Mouse (Mus musculus) myocyte (in vitro differentiated cells): ENCODE measurements around the gene Nelfe. TPM values are rescaled to one million over a fixed set of nuclear protein-coding genes. Genes with fewer than 3 reads are reported as not detected.

Experiments
- H3K27me3 ChIP-seq: one replicate; pipeline ENCODE4 v1.6.1; 2011; ENCODE audit not compliant: control insufficient read depth, insufficient read depth, insufficient read length
- H3K36me3 ChIP-seq: one replicate; pipeline ENCODE4 v1.6.1; 2011; ENCODE audit not compliant: control insufficient read depth, insufficient read depth
- H3K4me2 ChIP-seq: one replicate; pipeline ENCODE4 v1.6.1; 2011; ENCODE audit warnings: low read depth, control low read depth
- H3K4me3 ChIP-seq: one replicate; pipeline ENCODE4 v1.5.1; 2011; ENCODE audit warnings: mild to moderate bottlenecking, control low read depth, moderate library complexity
- H3K79me2 ChIP-seq: one replicate; pipeline ENCODE4 v1.6.1; 2011; ENCODE audit not compliant: control insufficient read depth, insufficient read depth
- H3ac ChIP-seq: one replicate; pipeline ENCODE4 v1.6.1; 2011; ENCODE audit not compliant: control insufficient read depth, insufficient read length
- CEBPB ChIP-seq: IDR thresholded peaks from 2 replicates; pipeline ENCODE4 v1.6.1; 2011; ENCODE audit warnings: mild to moderate bottlenecking, moderate library complexity; ENCODE audit not compliant: poor library complexity, insufficient read depth, severe bottlenecking
- E2F4 ChIP-seq: IDR thresholded peaks from one replicate; pipeline ENCODE4 v1.6.1; 2011; ENCODE audit warnings: mild to moderate bottlenecking, control low read depth, moderate library complexity; ENCODE audit not compliant: insufficient read depth
- MAX ChIP-seq: IDR thresholded peaks from one replicate; pipeline ENCODE4 v1.6.1; 2011; ENCODE audit warnings: low read depth, mild to moderate bottlenecking, control low read depth
- MYOD1 ChIP-seq, 3 experiments: IDR thresholded peaks; one replicate each; pipeline ENCODE4 v1.6.1; 2011; ENCODE audit warnings: control low read depth in 2 of 3, low read depth in 2 of 3, mild to moderate bottlenecking in 2 of 3, moderate library complexity in 1 of 3; ENCODE audit not compliant: insufficient read length in 2 of 3, control insufficient read depth in 1 of 3
- MYOG ChIP-seq, 3 experiments: IDR thresholded peaks; one replicate each; pipeline ENCODE4 v1.6.1; 2011; ENCODE audit warnings: control low read depth in 2 of 3, low read depth in 2 of 3, mild to moderate bottlenecking in 2 of 3; ENCODE audit not compliant: insufficient read length in 2 of 3, control insufficient read depth in 1 of 3, insufficient read depth in 1 of 3
- POLR2A ChIP-seq: IDR thresholded peaks from one replicate; pipeline ENCODE4 v1.6.1; 2011; ENCODE audit warnings: low read depth, mild to moderate bottlenecking, control low read depth, moderate library complexity; ENCODE audit not compliant: insufficient read length
- POLR2AphosphoS2 ChIP-seq: IDR thresholded peaks from one replicate; pipeline ENCODE4 v1.6.1; 2011; ENCODE audit warnings: low read depth, control low read depth; ENCODE audit not compliant: insufficient read length
- REST ChIP-seq: IDR thresholded peaks from one replicate; pipeline ENCODE4 v1.6.1; 2011; ENCODE audit warnings: mild to moderate bottlenecking, control low read depth, moderate library complexity; ENCODE audit not compliant: insufficient read depth, insufficient read length
- SRF ChIP-seq: IDR thresholded peaks from one replicate; pipeline ENCODE4 v1.6.1; 2011; ENCODE audit warnings: low read depth; ENCODE audit not compliant: control insufficient read depth, insufficient read length
- TCF12 ChIP-seq: IDR thresholded peaks from one replicate; pipeline ENCODE4 v1.6.1; 2011; ENCODE audit warnings: mild to moderate bottlenecking, control low read depth; ENCODE audit not compliant: poor library complexity, insufficient read depth, severe bottlenecking
- TCF3 ChIP-seq: IDR thresholded peaks from one replicate; pipeline ENCODE4 v1.6.1; 2011; ENCODE audit warnings: low read depth, control low read depth; ENCODE audit not compliant: insufficient read length
- USF1 ChIP-seq: IDR thresholded peaks from one replicate; pipeline ENCODE4 v1.6.1; 2011; ENCODE audit warnings: low read depth, mild to moderate bottlenecking, control low read depth, moderate library complexity
- polyA plus RNA-seq: library from polyadenylated mRNA; unstranded; fragments of >200 nt; fragmentation: generic; extraction: Trizol; gene quantifications from one replicate; pipeline ENCODE4 v1.2.1, GENCODE M21; 2012; ENCODE audit warnings: missing spikeins

The Nelfe gene
- polyA plus RNA-seq, 1 experiment, result 60.0 TPM

- no peak overlapping the region for H3ac ChIP-seq
- no peaks in the 10 kb centered on the region for H3K36me3 ChIP-seq
- no peaks in the 10 kb centered on the region for H3K27me3 ChIP-seq
- H3K79me2 ChIP-seq, result no peaks in the 10 kb centered on the region
- no peak overlapping the region for H3K4me3 ChIP-seq
- no peak overlapping the region for H3K4me2 ChIP-seq
- TF ChIP-seq E2F4, result no peak
- TF ChIP-seq MYOG (IDR thresholded peaks at IDR 0.05; ENCODE audit: control insufficient read depth in 1 of 3, insufficient read depth in 1 of 3, insufficient read length in 2 of 3, low read depth in 2 of 3), result no peak
- TF ChIP-seq POLR2A, result no peak
- TF ChIP-seq TCF3, result no peak
- no peak for TF ChIP-seq SRF
- TF ChIP-seq REST, result no peak
- TF ChIP-seq USF1, result no peak
- no peak for TF ChIP-seq POLR2AphosphoS2
- no peak for TF ChIP-seq TCF12
- no peak for TF ChIP-seq CEBPB
- no peak for TF ChIP-seq MAX
Observed at GRCm38 (mm10) chr17:34881166-34881565, 31.0 kb downstream of the Nelfe start.

- no peaks in the 10 kb centered on the region for H3K79me2 ChIP-seq
- TF ChIP-seq TCF3, result no peak
- no peak for TF ChIP-seq E2F4
- TF ChIP-seq POLR2A, result no peak
- TF ChIP-seq REST, result no peak
- TF ChIP-seq USF1, result no peak
- no peak for TF ChIP-seq TCF12
- TF ChIP-seq POLR2AphosphoS2, result no peak
- no peak for TF ChIP-seq MYOG (IDR thresholded peaks at IDR 0.05; ENCODE audit: control insufficient read depth in 1 of 3, insufficient read depth in 1 of 3, insufficient read length in 2 of 3, low read depth in 2 of 3)
- no peaks in the 10 kb centered on the region for H3K36me3 ChIP-seq
- no peak within 1 kb of the TSS for H3ac ChIP-seq
- no peak within 1 kb of the TSS for H3K4me3 ChIP-seq
- H3K4me2 ChIP-seq, result no peak within 1 kb of the TSS
- H3K27me3 ChIP-seq, result no peaks in the 10 kb centered on the region
Observed at GRCm38 (mm10) chr17:34881683-34882310, 31.6 kb downstream of the Nelfe start, which contains the start of gene Gm20547. TSS of gene Gm20547 (minus strand) at chr17:34882042.

DNA sequence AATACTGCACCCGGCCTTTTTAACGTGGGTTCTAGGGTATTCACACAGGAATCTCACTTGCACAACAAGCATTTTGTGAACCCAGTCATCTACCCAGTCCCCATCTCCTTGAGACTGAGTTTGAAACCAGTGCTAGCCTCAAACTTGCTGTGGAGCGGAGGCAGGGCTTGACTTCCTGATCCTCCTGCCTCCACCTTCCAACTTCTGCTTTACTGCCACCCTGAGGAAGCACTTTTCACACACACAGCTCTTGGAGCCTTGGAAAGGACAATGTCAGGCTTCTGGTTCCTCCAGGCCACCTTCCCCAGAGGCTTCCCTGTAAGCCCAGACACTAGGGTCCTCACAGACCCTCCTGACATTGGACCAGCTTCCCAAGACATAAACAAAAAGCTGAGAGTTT is 33.1 kb downstream of the Nelfe start:
- no peak for TF ChIP-seq REST
- TF ChIP-seq MYOG (IDR thresholded peaks at IDR 0.05; ENCODE audit: control insufficient read depth in 1 of 3, insufficient read depth in 1 of 3, insufficient read length in 2 of 3, low read depth in 2 of 3), result no peak
- TF ChIP-seq POLR2A, result no peak
- no peak for TF ChIP-seq CEBPB
- no peak for TF ChIP-seq SRF
- TF ChIP-seq MAX, result no peak
- no peak for TF ChIP-seq USF1
- TF ChIP-seq TCF3, result no peak
- no peak for TF ChIP-seq POLR2AphosphoS2
- TF ChIP-seq MYOD1 (IDR thresholded peaks at IDR 0.05; ENCODE audit: control insufficient read depth in 1 of 3, insufficient read length in 2 of 3, low read depth in 2 of 3), result no peak
- no peak overlapping the region for H3ac ChIP-seq
- H3K27me3 ChIP-seq, result no peaks in the 10 kb centered on the region
- no peaks in the 10 kb centered on the region for H3K36me3 ChIP-seq
- no peak overlapping the region for H3K4me3 ChIP-seq
- H3K79me2 ChIP-seq, result no peaks in the 10 kb centered on the region
- no peak overlapping the region for H3K4me2 ChIP-seq

- TF ChIP-seq MAX, result no peak
- TF ChIP-seq MYOG (IDR thresholded peaks at IDR 0.05; ENCODE audit: control insufficient read depth in 1 of 3, insufficient read depth in 1 of 3, insufficient read length in 2 of 3, low read depth in 2 of 3), result no peak
- TF ChIP-seq POLR2AphosphoS2, result no peak
- no peak for TF ChIP-seq E2F4
- no peak for TF ChIP-seq MYOD1 (IDR thresholded peaks at IDR 0.05; ENCODE audit: control insufficient read depth in 1 of 3, insufficient read length in 2 of 3, low read depth in 2 of 3)
- no peak for TF ChIP-seq REST
- no peak for TF ChIP-seq USF1
- TF ChIP-seq TCF12, result no peak
- no peak for TF ChIP-seq POLR2A
- no peak for TF ChIP-seq CEBPB
- no peak for TF ChIP-seq TCF3
- TF ChIP-seq SRF, result no peak
- no peak overlapping the region for H3ac ChIP-seq
- no peak overlapping the region for H3K4me2 ChIP-seq
- no peak overlapping the region for H3K4me3 ChIP-seq
- H3K27me3 ChIP-seq, result no peaks in the 10 kb centered on the region
- no peaks in the 10 kb centered on the region for H3K36me3 ChIP-seq
- no peaks in the 10 kb centered on the region for H3K79me2 ChIP-seq
Observed at GRCm38 (mm10) chr17:34884704-34885103, 34.5 kb downstream of the Nelfe start.

DNA sequence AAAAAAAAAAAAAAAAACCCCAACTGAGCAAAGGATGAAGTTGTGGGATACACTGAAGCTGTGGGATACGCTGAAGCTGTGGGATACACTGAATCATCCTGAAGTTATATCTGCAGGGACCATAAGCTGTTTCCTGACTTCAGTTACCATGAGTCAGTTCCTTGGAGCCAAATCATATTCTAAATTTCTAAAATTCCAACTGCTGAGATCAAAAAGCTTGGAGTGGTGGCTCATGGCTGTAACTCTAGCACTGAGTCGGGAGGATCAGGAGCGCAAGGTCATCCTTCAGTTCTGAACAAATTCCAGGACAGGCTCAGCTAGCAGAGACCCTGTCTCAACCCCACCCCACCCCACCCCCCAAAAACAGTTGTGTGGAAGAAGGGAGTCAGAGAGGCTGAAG is 35.4 kb downstream of the Nelfe start:
- Histone ChIP-seq H3K4me3 (no peak overlapping the region), H3K27me3 (no peaks in the 10 kb centered on the region), H3K79me2 (no peaks in the 10 kb centered on the region), H3K4me2 (no peak overlapping the region), H3K36me3 (no peaks in the 10 kb centered on the region), H3ac (no peak overlapping the region)
- TF ChIP-seq E2F4, result no peak
- no peak for TF ChIP-seq SRF
- no peak for TF ChIP-seq REST
- no peak for TF ChIP-seq MYOD1 (IDR thresholded peaks at IDR 0.05; ENCODE audit: control insufficient read depth in 1 of 3, insufficient read length in 2 of 3, low read depth in 2 of 3)
- TF ChIP-seq TCF12, result no peak
- no peak for TF ChIP-seq MAX
- TF ChIP-seq POLR2AphosphoS2, result no peak
- no peak for TF ChIP-seq MYOG (IDR thresholded peaks at IDR 0.05; ENCODE audit: control insufficient read depth in 1 of 3, insufficient read depth in 1 of 3, insufficient read length in 2 of 3, low read depth in 2 of 3)
- no peak for TF ChIP-seq USF1
- no peak for TF ChIP-seq TCF3
- no peak for TF ChIP-seq POLR2A
- no peak for TF ChIP-seq CEBPB
